Mouse (Mus musculus) bone marrow, adult 2 months (tissue): ENCODE results near the gene Gm42674.

ENCODE experiments used
- CTCF ChIP-seq: fragments of 200-500 bp; IDR thresholded peaks from 2 replicates; pipeline ENCODE4 v1.5.1; 2011; ENCODE audit warnings: low read length, control low read depth; ENCODE audit not compliant: control insufficient read depth, insufficient read depth
- POLR2A ChIP-seq: fragments of 200-500 bp; IDR thresholded peaks from 2 replicates; pipeline ENCODE4 v1.6.1; 2011; ENCODE audit warnings: low read depth, mild to moderate bottlenecking, control low read depth, low read length, borderline replicate concordance; ENCODE audit not compliant: control insufficient read depth

GRCm38 (mm10) chr3:90587361-90588101, 14.2 kb upstream of the Gm42674 start:
- TF ChIP-seq CTCF (no peak), POLR2A (no peak)
